Mouse (Mus musculus) yolk sac, embryonic 10.5 days (tissue): Measurements from ENCODE around the gene Wdr81.
A peak's percentile ranks its signal among the peaks of the same experiment; 100 is the strongest.

Source experiments
- DNase-seq: peaks from one replicate; pipeline ENCODE4 v3.0.0-alpha.2; 2017; ENCODE audit warnings: low spot score

Gene Wdr81

GRCm38 (mm10) chr11:75453991-75454930, at the start of gene Wdr81:
Gene Wdr81, minus strand, starts transcription at chr11:75454717.
- peak; percentile 91 for DNase-seq

- no peak for DNase-seq
Measured at GRCm38 (mm10) chr11:75498126-75498525, 43.6 kb upstream of the Wdr81 start.

GRCm38 (mm10) chr11:75494296-75495049, 40.0 kb upstream of the Wdr81 start:
- peak; percentile 56 for DNase-seq

GRCm38 (mm10) chr11:75487496-75487895, 33.0 kb upstream of the Wdr81 start:
- no peak for DNase-seq

GRCm38 (mm10) chr11:75486601-75487285, 32.2 kb upstream of the Wdr81 start, which contains the start of gene Prpf8:
Gene Prpf8, plus strand, starts transcription at chr11:75486816.
- peak; percentile 98 for DNase-seq

- DNase-seq, result no peak
Measured at GRCm38 (mm10) chr11:75486192-75486591, 31.7 kb upstream of the Wdr81 start.

- DNase-seq, result no peak
Measured at GRCm38 (mm10) chr11:75473376-75473775, 18.9 kb upstream of the Wdr81 start.

- DNase-seq, result no peak
Measured at GRCm38 (mm10) chr11:75472469-75473081, 18.1 kb upstream of the Wdr81 start.

- no peak for DNase-seq
Measured at GRCm38 (mm10) chr11:75470675-75471074, 16.2 kb upstream of the Wdr81 start.

DNA sequence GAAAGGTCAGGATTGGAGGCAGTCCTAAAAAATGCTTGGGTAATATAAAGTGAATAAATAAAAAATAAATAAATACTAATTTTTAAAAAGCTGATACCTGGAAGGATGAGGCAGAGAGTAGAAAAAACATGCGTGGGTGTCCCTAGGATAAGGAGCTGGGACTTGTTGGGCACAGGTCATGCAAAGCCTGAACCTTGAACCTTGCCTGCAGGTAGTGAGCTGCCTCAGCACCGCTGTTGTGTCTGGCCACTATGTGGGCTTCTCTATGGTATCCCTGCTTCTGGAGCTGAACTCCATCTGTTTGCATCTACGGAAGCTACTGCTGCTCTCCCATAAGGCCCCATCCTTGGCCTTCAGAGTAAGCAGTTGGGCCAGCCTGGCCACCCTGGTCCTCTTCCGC, 14.7 kb upstream of the Wdr81 start:
- no peak for DNase-seq

DNA sequence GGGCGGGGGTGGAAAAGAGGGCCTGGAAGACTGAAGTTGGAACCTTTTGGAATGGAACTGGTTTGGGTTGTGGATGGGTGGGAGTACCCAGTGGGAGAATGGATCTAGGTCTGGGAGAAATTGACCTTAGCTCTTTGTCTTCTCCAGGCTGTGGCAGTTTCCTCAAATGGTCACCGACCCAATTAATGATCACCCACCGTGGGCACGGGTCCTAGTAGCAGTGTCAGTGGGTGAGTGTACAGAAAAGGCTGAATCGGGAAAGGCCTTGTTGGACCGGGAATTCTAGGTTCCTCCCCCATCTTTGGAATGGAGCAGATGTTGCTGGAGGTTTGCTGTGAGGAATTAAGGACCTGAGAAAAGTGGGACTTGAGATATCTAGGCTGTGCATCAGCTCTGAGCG, 13.9 kb upstream of the Wdr81 start:
- no peak for DNase-seq

- peak; percentile 66 for DNase-seq
Measured at GRCm38 (mm10) chr11:75467512-75468215, 13.1 kb upstream of the Wdr81 start.

DNA sequence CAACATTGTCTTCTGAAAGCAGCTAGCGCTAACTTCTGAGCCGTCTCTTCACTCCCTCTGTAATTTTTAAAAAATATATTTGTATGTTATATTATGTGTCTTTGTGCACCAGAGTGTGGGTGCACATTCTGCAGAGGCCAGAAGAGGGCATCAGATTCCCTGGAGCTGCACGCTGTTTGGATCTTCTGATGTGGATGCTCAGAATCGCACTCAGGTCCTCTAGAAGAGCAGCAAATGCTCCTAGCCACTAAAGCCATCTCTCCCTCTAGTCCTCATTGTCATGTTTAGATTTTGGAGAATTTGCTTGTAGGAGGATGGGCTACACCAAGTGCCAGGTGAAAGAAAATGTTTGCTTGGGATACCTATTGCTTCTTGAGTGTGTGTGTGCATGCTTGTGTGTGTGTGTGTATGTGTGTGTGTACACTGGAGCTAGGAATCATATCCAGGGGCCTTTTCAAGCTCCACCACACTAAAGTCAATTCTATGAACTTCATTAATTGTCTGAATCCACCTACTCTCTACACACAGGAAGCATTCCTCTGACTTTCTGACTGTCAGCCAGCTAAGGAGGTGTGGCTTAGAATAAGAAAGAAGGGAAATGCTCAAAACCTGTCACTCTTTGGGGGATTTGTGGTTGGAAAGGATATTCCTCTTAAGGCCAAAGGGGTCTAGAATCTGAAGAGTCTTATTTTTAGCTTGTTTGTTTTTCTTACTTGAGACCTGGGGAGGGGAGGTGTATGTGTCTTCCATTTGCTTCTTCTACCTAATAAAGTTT, 12.4 kb upstream of the Wdr81 start:
- no peak for DNase-seq

DNA sequence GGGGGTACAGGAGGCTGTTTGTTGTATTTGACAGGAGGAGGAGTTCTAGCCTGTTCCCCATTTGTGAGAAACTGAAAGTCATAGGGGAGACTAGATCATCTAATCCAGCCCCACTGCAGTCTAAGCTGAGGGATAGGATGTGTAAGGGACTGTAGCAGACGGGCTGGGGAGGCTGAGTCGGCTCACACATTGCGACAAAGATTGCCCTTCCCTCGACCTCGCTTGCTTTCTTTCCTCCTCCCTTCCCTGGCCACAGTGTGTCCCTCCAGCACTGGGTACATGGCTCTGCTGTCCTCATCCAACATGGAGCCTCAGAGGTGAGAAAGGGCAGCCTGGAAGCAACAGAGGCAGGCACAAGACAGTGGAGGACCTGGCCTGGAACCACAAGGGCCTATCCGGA, 10.5 kb upstream of the Wdr81 start:
- no peak for DNase-seq

DNA sequence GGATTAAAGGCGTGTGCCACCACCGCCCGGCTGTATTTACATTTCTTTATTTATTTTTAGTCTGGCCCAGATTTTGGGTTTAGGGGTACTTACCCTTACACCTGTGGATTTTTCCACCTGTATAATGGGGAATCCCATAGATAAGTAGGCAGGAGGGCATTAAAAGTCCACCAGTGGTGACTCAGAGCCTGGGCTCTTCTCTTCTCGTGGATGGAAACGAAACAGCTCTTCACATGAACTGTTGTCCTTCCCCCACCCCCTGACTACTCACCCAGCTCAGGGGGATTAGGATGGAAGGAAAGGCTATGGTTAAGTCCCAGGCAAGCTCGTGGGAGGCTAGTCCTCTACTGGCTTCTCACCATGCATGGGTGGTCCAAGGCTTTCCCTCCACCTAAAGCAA, 9.9 kb upstream of the Wdr81 start:
- DNase-seq, result no peak

DNA sequence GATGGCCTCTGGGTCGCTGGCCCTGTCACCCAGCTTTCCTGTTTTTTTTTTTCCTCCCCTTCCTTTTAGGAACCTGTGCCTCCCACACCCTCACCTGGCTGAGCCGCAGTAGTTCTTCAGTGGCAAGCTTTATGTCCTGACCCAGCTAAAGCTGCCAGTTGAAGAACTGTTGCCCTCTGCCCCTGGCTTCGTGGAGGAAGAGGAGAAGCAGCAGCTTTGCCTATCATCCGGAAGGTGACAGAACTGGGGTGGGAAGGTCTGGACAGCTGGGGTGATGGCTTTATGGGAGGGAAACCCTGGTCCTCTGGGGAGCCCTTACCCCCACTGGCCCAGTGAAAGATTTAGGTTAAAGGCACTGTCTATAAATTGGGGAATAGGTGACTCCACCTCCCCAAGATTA, 9.1 kb upstream of the Wdr81 start:
- DNase-seq, result no peak

- peak; percentile 98 for DNase-seq
Measured at GRCm38 (mm10) chr11:75462865-75463336, 8.4 kb upstream of the Wdr81 start.

GRCm38 (mm10) chr11:75462253-75462783, 7.8 kb upstream of the Wdr81 start:
- peak; percentile 87 for DNase-seq

GRCm38 (mm10) chr11:75461743-75462252, 7.3 kb upstream of the Wdr81 start:
- DNase-seq, result no peak
